Mouse (Mus musculus) forebrain, embryonic 14.5 days (tissue): ENCODE data around the gene Dock10. TPM values are rescaled to one million over a fixed set of nuclear protein-coding genes. Genes with fewer than 3 reads are reported as not detected.

Source experiments
- ATAC-seq: fragments of 200-750 bp; cut with Nextera tagmentation; 2 replicates; pipeline ENCODE4 v1.8.0; 2017; ENCODE audit warnings: mild to moderate bottlenecking, moderate library complexity
- DNase-seq: peaks from one replicate; pipeline ENCODE4 v3.0.0-alpha.2; 2015; ENCODE audit warnings: low spot score
- H3K27ac ChIP-seq: fragments of 300-500 bp; sonication (generic); 2 replicates; pipeline ENCODE4 v1.5.1; 2014; ENCODE audit warnings: low read depth, mild to moderate bottlenecking, control low read depth, low read length, moderate library complexity
- H3K27me3 ChIP-seq: fragments of 300-500 bp; sonication (generic); replicated peaks from 2 replicates; pipeline ENCODE4 v1.6.1; 2014; ENCODE audit warnings: low read length, control low read depth, mixed read lengths; ENCODE audit not compliant: control insufficient read depth, insufficient read depth
- H3K36me3 ChIP-seq: fragments of 300-500 bp; sonication (generic); 2 replicates; pipeline ENCODE4 v1.6.1; 2014; ENCODE audit warnings: low read length, control low read depth; ENCODE audit not compliant: control insufficient read depth, insufficient read depth
- H3K4me1 ChIP-seq: fragments of 300-500 bp; sonication (generic); 2 replicates; pipeline ENCODE4 v1.6.1; 2014; ENCODE audit warnings: antibody characterized with exemption, low read length, control low read depth; ENCODE audit not compliant: control insufficient read depth, insufficient read depth
- H3K4me2 ChIP-seq: fragments of 300-500 bp; sonication (generic); 2 replicates; pipeline ENCODE4 v1.6.1; 2014; ENCODE audit warnings: mild to moderate bottlenecking, control low read depth, low read length
- H3K4me3 ChIP-seq: fragments of 300-500 bp; sonication (generic); 2 replicates; pipeline ENCODE4 v1.5.1; 2014; ENCODE audit warnings: low read depth, low read length, control low read depth
- H3K9ac ChIP-seq: fragments of 300-500 bp; sonication (generic); 2 replicates; pipeline ENCODE4 v1.6.1; 2014; ENCODE audit warnings: mild to moderate bottlenecking, low read length, control low read depth, moderate library complexity
- H3K9me3 ChIP-seq: fragments of 300-500 bp; sonication (generic); replicated peaks from 2 replicates; pipeline ENCODE4 v1.6.1; 2016; ENCODE audit warnings: low read length, control low read depth, mixed read lengths; ENCODE audit not compliant: control insufficient read depth
- WGBS: fragments of 180-500 bp; shearing (Covaris S2); extraction: QIAGEN DNeasy Blood & Tissue Kit; methylation state at CpG from one replicate; pipeline ENCODE4 v1.1.7; 2014; 5-methylcytosine and 5-hydroxymethylcytosine counted together
- polyA plus RNA-seq: library from polyadenylated mRNA; unstranded; fragments of >200 nt; fragmentation: Nextera tagmentation; extraction: Ambion mirVana; gene quantifications from 2 replicates; pipeline ENCODE4 v1.2.1, GENCODE M21; 2014

Gene Dock10
- polyA plus RNA-seq, 1 experiment from 2014 or later: 1.6 TPM

DNA sequence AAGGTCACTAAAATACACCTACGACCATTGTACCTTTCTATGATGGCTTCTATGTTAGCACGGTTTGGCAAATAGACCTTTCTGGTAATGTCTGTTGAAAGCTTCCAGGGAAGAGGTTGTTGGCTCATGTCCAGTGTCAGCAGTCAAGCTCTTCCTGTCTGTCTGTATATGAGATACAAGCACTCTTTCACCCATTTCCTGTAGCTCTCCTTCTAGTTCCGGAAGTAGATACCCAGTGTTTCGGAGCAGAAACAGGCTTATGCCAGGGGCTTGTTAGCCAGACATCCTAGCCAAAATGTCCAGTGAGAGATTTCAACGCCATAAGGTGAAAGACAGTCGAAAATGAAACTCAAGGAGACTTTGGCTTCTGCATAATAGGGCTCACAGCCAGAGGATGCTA is 38.9 kb downstream of the Dock10 start:
- 93% methylated on average over 6 of the region's 6 CpGs for WGBS
- H3K27ac ChIP-seq: no peak overlapping the region
- no peaks in the 10 kb centered on the region for H3K27me3 ChIP-seq
- H3K4me3 ChIP-seq: no peak overlapping the region
- H3K4me1 ChIP-seq: no peaks in the 10 kb centered on the region
- DNase-seq (no peak), ATAC-seq (no peak)
- H3K4me2 ChIP-seq: no peak overlapping the region
- no peaks in the 10 kb centered on the region for H3K36me3 ChIP-seq
- no peaks in the 10 kb centered on the region for H3K9me3 ChIP-seq
- no peak overlapping the region for H3K9ac ChIP-seq

DNA sequence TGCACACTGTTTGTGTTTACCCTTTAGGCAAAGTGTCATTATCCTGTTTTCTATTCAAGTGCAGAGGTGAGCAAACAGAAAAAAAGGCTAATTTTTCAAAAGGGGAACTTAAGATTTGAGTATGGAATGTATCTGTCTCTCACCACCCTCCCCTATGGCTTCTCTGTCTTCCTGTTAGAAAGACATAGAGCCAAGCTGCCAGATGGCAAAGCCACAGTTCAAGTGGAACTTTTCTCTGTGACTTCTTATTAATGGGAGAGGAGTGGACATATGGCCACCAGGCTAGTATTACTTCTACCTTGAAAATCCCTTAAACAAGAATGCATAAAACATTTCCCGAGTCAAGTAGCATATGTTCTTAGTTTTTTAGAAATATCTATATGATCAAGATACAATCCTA is 39.7 kb downstream of the Dock10 start:
- 91% methylated on average over 1 of the region's 1 CpGs for WGBS
- Histone ChIP-seq H3K4me2 (no peak overlapping the region), H3K4me3 (no peak overlapping the region), H3K9me3 (no peaks in the 10 kb centered on the region), H3K4me1 (no peaks in the 10 kb centered on the region), H3K27me3 (no peaks in the 10 kb centered on the region), H3K27ac (no peak overlapping the region), H3K36me3 (no peaks in the 10 kb centered on the region), H3K9ac (no peak overlapping the region)
- DNase-seq (no peak), ATAC-seq (no peak)

DNA sequence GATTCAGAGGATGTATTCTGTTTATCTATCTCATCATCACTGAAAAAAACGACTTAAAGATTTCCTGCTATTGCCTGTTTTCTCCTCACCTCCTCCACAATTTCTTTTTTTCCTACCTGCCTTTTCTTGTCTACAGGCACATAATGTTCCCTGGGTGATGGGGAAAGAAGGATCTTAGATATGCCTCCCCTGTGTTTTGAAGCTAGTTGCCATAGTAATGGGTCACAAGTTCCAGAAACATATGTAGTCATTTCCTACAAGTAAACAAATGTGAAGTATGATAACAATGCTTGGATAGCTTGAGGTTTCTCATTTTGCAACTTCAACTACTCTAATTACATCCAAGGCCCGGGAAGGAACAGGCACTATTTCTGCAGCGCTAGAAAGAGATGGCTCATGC is 42.4 kb downstream of the Dock10 start:
- H3K9me3 ChIP-seq: no peaks in the 10 kb centered on the region
- no peak overlapping the region for H3K27ac ChIP-seq
- H3K27me3 ChIP-seq: no peaks in the 10 kb centered on the region
- 82% methylated on average over 3 of the region's 3 CpGs for WGBS
- H3K4me3 ChIP-seq: no peak overlapping the region
- no peak overlapping the region for H3K9ac ChIP-seq
- no peaks in the 10 kb centered on the region for H3K36me3 ChIP-seq
- no peaks in the 10 kb centered on the region for H3K4me1 ChIP-seq
- no peak for ATAC-seq
- DNase-seq: no peak
- no peak overlapping the region for H3K4me2 ChIP-seq

DNA sequence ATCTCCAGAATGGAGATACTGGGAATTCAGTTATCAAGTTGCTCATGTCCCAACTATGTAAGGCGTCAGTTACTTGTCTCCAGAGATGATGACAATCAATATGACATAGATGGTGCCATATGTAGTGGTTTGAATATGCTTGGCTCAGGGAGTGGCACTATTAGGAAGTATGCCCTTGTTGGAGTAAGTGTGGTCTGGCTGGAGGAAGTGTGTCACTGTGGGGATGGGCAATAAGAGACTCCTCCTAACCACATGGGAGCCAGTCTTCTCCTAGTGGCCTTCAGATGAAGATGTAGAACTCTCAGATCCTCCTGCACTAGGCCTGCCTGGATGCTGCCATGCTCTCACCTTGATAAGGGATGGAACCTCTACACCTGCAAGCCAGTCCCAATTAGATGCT is 44.4 kb downstream of the Dock10 start:
- H3K4me1 ChIP-seq: peaks cover 3% of the 10 kb centered on the region
- H3K27me3 ChIP-seq: no peaks in the 10 kb centered on the region

DNA sequence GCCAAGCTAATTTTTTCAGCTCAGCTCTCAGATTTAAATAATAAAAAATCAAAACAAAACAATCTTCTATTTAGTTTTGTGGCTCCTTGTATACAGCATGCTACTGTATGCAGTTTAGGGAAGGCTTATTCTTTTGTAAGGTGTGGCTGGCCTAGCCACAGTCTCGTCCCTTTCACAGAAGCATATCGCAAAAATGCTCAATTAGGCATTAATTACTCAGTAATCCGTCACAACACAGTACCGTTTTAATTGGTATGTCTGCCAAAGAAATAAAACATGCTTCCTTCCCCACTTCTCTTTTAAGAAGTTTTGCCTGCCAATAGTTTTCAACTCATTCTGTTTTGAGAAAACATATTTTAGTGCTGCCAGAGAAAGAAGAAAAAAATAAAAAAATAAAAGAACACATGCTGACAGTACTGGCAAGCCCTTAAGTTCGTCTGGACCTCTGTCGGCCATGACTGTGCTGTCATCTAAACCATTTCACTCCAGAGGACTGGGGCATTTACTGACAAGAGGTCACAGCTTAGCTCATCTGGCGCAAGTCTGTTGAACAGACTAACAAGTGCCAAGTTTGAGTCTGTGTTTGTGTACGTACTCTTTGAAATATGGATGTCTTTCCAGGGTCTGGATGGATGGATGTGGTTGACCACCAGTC is 47.6 kb downstream of the Dock10 start:
- H3K4me2 ChIP-seq: no peak overlapping the region
- peaks cover 3% of the 10 kb centered on the region for H3K4me1 ChIP-seq
- WGBS: 28% methylated on average over 8 of the region's 8 CpGs
- H3K9me3 ChIP-seq: no peaks in the 10 kb centered on the region
- no peak overlapping the region for H3K4me3 ChIP-seq
- H3K27ac ChIP-seq: no peak overlapping the region
- peak; percentile 68 for DNase-seq
- H3K36me3 ChIP-seq: no peaks in the 10 kb centered on the region
- no peaks in the 10 kb centered on the region for H3K27me3 ChIP-seq
- H3K9ac ChIP-seq: no peak overlapping the region
- ATAC-seq: peak; percentile 67; the same call in 1 of the 2 replicates

More for the DNA sequence above, 44.4 kb downstream of the Dock10 start:
- H3K9ac ChIP-seq: no peak overlapping the region
- DNase-seq: no peak
- H3K4me2 ChIP-seq: no peak overlapping the region
- 90% methylated on average over 1 of the region's 1 CpGs for WGBS
- H3K27ac ChIP-seq: no peak overlapping the region
- H3K9me3 ChIP-seq: no peaks in the 10 kb centered on the region
- H3K36me3 ChIP-seq: no peaks in the 10 kb centered on the region
- H3K4me3 ChIP-seq: no peak overlapping the region
- no peak for ATAC-seq

DNA sequence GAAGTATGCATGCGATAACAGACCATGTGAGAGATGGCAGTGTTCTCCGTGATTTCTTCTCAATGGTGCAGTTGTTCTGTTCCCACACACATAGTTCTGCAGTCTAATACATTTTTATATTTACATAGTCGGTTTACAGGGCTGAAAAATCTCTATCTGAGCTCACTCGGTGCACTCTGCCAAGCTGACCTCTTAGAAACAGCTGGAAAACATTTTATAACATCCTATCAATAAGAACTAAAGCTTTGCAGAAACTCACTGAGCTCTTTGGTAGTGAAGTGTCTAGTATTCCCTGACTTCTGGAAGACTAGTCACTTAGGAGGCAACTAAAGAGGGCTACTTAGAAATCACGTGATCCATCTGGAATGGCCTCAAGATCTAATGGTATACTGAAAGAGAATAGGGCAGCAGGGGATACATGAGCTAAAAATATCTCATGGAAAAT is 48.2 kb downstream of the Dock10 start:
- H3K4me3 ChIP-seq: no peak overlapping the region
- no peak overlapping the region for H3K27ac ChIP-seq
- H3K9me3 ChIP-seq: no peaks in the 10 kb centered on the region
- peaks cover 3% of the 10 kb centered on the region for H3K4me1 ChIP-seq
- H3K36me3 ChIP-seq: no peaks in the 10 kb centered on the region
- H3K27me3 ChIP-seq: no peaks in the 10 kb centered on the region
- no peak overlapping the region for H3K4me2 ChIP-seq
- DNase-seq: no peak
- no peak; the same call in 1 of the 2 replicates for ATAC-seq
- no peak overlapping the region for H3K9ac ChIP-seq
- 70% methylated on average over 5 of the region's 5 CpGs for WGBS

DNA sequence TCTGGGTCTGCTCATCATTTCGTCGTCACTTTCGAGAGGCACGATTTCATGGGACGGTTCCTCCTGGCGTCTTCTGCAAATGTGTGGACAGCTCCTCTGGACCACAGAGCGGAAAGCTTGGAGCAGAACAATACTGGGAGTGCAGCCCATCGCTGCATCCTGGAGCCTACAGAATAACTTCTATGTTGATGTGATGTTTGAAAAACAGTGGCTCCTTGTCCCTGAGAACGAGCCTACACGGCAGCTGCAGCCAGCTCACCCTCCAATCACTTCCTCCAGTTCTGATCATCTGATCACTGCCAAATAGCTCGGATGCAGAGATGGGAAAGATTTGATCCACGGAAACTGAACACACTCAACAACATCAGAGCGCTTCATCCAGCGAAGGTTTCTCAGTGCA is 49.0 kb downstream of the Dock10 start:
- ATAC-seq: no peak

DNA sequence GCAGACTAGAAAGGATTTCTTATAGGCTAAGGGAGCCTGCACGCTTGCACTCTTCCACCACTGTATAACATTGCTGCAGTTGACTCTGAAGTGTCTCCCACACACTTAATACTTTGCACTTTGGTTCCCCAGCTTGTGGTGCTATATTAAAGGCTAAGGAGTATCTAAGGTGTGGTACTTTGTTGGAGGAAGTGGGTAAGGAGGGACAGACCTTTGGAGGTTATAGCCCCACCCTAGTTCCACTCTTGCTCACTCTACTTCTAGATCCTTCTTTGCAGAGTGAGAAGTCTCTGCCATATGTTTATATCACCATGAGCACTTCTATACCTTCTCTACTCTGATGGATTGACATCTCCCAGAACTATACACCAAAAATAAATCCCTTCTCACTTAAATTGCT is 55.0 kb downstream of the Dock10 start:
- Histone ChIP-seq H3K4me2 (no peak overlapping the region), H3K9ac (no peak overlapping the region), H3K4me3 (no peak overlapping the region), H3K27me3 (no peaks in the 10 kb centered on the region), H3K9me3 (no peaks in the 10 kb centered on the region), H3K4me1 (no peaks in the 10 kb centered on the region), H3K27ac (no peak overlapping the region), H3K36me3 (no peaks in the 10 kb centered on the region)
- no peak for DNase-seq
- WGBS: 86% methylated on average over 1 of the region's 1 CpGs
- no peak for ATAC-seq

More for the DNA sequence above, 49.0 kb downstream of the Dock10 start:
- Histone ChIP-seq H3K9me3 (no peaks in the 10 kb centered on the region), H3K27ac (no peak overlapping the region), H3K27me3 (no peaks in the 10 kb centered on the region), H3K9ac (no peak overlapping the region), H3K4me3 (no peak overlapping the region), H3K4me1 (peaks cover 3% of the 10 kb centered on the region), H3K36me3 (no peaks in the 10 kb centered on the region), H3K4me2 (no peak overlapping the region)
- no peak for DNase-seq
- WGBS: 80% methylated on average over 14 of the region's 14 CpGs

DNA sequence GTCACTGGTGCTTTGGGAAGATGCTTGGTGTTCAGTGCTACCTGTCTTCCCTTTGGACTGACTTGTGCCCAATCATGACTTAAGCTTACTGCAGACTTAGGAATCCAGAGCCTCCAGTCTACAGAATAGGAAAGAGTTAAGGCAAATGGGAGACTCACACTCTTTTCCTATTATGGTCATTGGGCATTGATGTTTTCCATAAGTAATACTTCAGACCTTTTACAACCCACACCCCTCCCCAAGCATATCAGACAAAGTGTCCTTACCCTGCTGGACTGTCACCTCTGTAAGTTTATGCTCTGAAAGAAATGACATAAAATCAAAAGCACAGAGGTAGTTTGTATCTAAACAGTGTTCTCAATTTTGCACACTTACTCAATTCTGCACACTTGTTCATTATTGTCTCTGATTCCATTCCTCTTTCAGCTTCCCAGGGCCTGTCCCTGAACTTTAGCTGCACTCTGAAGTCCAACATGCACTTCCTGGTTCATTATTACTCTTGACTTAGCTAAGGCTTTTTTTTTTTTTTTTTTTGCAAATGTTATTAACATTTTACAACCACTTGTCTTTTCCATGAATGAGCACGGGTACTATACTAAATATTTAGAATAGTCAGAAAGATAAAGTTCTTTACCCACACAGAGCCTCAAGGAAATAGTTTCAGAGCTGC is 82.2 kb downstream of the Dock10 start:
- H3K36me3 ChIP-seq: no peaks in the 10 kb centered on the region
- DNase-seq (no peak), ATAC-seq (no peak)
- H3K27ac ChIP-seq: no peak overlapping the region
- no peaks in the 10 kb centered on the region for H3K9me3 ChIP-seq
- H3K9ac ChIP-seq: no peak overlapping the region
- no peak overlapping the region for H3K4me3 ChIP-seq
- H3K4me2 ChIP-seq: no peak overlapping the region
- H3K4me1 ChIP-seq: peaks cover 6% of the 10 kb centered on the region
- WGBS: 70% methylated on average over 1 of the region's 1 CpGs
- H3K27me3 ChIP-seq: no peaks in the 10 kb centered on the region
